Mouse (Mus musculus) left cerebral cortex, adult 8-10 months (tissue): ENCODE measurements at regions not wholly inside any gene's neighbourhood (a gene's known extent, or its start where the extent isn't known, plus 50 kb on each side); places are given as distances from the start of the nearest gene placed in this dataset.
A peak's percentile ranks its signal among the peaks of the same experiment; 100 is the strongest.
"Not testable (repeated sequence)": the region's sequence is repeated elsewhere in the genome, so short reads cannot be mapped to it uniquely, and the experiment has no call there.

Experiments used
- DNase-seq, 2 experiments: peaks; one replicate each; pipeline ENCODE4 v3.0.0; 2022; ENCODE audit warnings: low spot score in 2 of 2

DNA sequence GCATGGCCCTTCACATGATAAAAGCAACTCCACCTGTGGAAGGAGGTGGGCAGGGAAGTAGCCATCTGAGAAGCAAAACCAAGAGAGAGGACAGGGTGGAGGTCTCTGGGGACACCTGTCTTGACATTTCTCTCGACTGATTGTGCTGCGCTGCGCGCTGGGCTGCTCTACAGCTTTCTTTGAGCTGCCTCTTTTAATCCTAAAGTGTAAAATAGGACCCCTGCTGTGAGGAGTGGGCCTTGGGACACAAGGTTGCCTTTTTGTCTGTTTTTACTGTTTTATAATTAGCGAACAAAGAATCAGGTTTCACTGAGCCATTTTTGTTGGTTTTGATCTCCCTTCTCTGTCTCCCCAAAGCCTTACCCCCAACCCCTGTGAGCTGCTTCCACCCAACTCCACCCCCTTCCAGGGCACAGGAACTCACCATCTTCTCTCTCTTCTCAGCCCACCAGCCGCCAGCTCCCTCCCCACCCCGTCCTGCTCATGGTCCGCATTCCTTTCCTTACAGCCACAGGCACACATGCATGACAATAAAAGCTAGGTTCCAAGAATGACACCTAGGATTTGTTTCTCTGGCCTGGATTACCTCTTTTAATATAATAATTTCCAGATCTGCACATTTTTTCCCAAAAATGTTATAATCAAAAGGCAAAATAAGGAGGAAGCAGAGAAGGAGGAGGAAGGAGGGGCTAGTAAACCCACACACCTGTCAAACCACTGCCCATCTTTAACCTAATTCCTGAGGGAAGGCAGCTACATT is 57.3 kb downstream of the Cbln4 start:
- no peak for DNase-seq

DNA sequence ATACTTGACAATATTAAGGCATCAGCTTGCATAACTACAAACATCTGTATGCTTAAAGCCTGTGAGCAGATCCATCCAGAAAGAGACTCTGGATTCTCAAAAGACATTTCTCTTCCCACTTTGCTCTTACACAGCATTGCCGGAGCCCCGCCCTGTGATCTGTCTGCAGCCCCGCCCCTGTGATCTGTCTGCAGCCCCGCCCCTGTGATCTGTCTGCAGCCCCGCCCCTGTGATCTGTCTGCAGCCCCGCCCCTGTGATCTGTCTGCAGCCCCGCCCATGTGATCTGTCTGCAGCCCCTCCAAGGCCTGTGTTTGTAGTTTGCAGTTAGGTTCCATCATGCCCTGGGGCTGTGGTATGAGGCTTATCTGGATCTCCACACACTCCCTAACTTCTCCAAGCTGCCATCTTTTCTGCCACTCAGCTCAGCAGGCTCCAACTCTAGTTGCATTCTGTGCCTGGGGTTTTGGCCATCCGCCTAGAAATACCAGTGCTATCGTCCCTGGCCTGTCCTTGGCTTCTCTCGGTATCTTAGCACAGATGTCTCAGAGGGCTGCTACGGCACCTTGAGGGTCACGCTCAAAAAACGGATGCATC is 73.9 kb downstream of the Cbln4 start:
- DNase-seq = no peak

DNA sequence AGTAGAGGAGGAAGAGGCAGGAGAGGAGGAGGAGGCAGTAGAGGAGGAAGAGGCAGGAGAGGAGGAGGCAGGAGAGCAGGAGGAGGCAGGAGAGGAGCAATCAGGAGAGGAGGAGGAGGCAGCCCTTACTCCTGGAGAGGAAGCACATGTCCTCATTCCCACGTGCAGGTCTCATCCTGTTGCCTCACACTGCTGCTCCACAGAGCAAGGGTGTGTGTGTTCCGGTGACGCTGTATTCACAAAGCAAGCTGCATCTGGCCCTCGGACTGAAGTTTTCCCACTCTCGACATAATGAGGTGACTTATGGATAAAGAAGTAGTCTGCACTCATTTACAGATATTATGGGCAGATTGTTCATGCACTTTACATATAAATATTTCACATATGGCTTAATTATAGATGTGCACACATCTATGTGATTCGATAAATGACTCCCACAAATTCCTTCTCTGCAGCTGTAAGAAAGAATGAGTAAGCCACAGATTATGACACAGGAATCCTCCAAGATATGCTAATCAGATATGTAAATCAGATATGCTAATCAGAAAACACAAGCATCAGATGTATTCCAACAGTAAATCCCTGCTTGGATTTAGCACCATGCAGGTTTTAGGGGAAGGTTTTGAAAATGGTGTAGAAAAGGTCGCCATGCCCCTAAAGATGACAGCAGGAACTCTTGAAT is 96.6 kb downstream of the Cbln4 start:
- peak in 1 of 2 experiments; percentile 18 for DNase-seq

DNA sequence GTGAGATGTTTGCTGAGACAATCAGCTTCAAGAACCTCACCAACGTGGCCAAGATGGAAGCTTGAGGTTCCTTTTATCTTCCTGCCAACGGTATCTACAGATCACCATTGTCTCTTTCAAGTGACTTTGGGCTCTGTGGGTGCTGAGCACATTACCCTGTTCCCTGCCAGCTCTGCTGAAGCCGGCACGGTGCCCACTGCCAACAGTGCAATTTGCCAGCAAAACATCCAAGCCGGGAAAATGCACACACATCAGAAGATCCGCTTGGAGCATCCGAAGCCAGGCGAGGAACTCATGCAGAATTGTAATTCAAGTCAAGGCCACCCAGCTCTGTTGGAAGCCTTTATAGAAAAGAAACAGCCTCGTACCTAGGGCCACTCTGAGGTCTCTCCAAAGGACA is 100.6 kb downstream of the Cbln4 start:
- no peak for DNase-seq

DNA sequence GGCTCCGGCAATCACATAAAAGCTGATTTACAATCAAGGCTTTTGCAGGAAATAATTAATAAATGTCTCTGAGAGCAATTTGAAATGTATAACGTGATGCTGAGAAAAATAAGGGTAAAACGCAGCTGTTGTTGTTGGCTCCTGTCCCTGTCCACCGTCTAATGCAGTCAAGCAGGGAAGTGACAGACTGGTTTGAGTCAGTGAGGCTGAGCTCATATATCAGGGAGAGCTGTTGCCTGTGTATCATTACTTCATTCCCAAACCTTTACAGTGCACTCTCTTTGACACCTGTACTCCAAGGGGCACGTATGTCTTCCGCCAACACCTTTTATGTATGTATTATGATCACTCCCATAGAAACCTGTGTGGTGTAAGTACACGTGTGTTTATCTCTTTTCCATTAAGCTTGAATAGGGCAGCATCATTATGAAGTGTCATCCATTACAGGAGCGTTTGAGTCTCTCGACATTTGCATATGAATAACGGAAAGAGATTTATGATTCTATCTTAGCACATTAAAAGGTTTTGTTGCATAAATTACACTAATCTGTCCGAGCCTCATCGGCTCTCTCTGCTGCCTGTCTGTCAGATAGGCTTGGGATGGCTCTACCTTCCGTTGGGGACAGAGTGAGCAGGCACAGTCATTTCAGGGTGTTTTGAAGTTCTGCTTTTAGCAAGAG is 107.5 kb downstream of the Cbln4 start:
- no peak for DNase-seq

DNA sequence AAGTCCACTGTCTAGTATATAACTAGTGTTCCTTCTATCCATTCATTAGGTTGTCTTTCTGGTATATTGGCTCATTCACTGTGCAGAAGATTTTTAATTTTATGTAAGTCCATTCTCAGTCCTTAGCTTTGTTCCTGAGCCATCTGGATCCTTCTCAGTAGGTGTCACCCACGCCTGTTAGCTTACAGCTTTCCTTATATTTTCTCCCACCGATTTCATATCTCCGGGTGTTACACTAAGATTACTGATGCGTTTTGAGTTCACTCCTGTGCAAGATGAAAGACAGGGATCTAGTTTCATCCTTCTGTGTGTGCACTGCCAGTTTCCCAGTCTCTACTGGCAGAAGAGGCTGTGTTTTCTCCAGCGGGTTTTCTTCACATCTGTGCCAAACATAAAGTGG is 122.3 kb downstream of the Cbln4 start:
- peak in 1 of 2 experiments; percentile 21 for DNase-seq

DNA sequence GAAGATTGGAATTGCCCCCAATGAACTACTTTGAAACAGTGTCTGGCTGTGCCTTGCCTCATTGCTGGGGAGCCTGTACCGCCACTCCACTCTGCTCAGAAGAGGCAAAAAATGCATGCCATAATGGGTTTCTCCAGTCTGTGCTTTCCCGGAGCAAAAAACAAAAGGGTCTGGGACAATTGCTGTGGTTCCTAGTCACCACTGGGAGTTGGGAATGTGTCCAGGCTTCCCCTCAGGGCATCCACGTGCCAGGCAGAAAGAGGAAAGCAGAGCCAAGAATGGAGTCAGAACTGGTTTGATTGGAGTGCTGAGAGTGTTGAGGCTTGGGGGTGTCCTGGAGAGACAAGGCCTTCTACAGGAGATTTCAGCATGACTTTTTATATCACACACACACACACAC is 156.0 kb downstream of the Cbln4 start:
- DNase-seq = no peak

DNA sequence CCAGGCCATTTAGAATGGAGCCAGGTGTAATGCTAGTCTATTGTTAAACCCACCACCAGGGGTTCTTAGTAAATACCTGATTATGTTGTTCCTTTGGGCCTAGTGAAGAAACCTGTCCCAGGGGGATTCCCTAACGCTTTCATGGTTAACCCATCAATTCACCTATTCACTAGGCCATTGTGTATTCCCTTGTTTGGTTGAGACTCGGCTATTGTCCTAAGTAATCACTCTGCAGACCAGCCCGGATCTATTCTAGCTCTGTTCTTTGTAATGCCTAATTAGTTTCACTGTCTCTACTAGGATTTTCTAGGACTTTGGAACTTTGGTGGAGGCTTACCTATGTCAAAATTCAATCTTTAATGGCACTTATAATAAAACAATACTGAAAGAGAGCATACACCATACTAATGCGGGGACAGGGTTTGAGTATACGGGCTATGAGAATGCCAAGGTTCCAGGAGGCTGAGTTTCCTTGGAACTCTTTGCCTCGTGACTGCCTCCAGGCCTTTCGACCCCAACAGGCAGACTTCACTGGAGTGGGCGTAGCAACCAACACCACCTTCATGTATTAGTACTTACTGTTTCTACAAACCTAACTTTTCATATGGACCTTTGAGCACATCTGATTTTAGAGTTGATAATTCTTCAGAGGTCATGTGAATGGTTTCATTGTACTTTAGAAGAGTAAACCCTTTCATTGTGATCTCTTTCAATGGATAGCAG is 163.9 kb downstream of the Cbln4 start:
- not testable (repeated sequence) for DNase-seq

DNA sequence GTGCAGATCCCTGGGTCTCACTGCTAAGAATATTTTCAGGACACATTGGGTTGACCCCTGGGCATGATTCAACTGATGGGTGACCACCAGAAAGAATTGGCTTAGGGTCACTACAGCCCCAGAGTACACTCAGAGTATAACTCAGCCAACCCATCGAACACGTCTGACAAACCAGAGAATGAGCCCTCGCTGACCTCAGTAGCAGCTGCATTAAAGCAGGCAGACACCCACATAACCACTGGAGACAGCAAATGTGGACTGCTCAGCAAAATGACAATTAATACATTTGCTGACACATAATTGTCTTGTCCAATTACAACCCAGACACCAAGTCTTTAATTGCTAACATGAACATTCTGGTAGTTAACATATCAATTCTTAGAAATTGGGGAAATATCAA is 175.7 kb downstream of the Cbln4 start:
- no peak for DNase-seq

DNA sequence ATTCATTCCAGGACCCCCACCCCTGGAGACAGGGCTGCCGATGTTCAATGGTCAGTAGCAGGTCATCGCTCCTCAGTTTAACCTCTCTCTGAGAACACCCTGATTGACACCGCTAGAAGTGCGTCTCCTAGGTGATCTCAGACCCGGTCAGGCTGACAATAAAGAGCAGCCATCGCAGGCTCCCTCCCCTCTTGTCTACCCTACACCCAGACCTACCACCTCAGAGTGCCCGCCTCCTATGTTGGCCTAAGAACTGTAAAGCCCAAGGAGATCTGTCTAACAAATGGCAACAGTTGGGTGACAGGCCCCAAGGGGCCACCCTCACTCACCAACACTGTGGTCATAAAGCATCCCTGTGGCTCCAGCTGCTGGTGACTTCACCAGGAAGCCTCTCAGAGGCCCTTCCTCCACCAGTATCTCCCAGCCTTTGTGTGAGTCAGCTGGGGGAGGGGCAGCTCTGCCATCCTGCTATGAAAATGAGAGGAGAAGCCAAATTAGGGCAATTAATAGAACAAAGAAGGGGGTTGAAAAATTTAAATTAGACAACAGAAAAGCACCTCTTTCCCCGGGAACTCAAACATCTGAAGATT is 178.8 kb downstream of the Cbln4 start:
- DNase-seq = no peak

DNA sequence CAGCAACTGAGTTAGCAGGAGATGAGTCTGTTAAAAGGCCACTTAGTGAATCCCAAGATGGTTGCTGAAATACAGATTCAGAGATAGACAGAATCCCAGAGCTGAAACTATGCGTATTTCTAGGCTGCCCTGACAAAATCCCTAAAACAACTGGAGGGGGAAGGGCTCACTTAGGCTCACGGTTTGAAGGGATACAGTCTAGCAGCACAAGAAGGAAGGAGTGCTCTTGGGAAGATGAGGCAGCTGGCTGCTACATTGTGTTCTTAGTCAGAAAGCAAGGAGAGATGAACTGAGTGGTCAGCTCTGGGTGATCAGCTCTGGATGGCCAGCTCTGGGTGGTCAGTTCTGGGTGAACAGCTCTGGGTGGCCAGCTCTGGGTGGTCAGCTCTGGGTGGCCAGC is 180.6 kb downstream of the Cbln4 start:
- DNase-seq = no peak

DNA sequence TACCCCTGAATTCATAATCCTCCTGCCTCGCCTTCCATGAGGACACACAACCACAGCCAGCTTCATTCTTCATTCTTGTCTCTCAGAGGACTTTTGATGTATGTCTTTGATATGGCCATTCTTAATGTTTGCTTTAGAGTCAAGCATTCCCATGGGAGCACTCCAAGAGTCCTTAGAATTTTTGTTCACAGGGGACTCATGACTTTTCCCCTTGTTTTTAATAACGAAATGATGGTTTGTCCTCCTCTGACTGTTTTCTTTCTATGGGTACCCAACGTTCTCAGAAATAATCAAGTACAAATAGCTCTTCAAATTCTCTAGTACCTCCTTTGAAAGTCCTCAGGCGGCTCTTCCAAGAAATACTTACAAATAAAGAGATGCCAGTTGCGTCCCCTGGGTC is 184.4 kb downstream of the Cbln4 start:
- DNase-seq = no peak

DNA sequence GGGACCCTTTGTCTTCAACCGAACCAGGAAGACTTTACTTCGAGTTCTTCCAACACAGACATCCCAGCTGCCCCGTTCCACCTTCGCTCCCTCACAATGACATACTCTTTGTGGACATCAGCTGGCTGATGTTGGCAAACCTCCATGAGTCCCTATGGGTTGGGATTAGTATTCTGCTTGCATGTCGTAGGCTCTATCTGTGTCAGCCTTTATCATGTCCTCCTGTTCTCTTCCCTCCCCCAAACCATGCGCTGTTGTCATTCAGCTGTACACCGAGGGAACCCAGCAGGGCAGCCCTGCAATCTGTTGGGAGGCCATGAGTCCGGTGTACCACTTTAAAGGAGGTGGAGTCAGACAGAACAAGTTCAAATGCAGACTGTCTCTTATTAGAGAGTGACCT is 186.8 kb downstream of the Cbln4 start:
- no peak for DNase-seq

DNA sequence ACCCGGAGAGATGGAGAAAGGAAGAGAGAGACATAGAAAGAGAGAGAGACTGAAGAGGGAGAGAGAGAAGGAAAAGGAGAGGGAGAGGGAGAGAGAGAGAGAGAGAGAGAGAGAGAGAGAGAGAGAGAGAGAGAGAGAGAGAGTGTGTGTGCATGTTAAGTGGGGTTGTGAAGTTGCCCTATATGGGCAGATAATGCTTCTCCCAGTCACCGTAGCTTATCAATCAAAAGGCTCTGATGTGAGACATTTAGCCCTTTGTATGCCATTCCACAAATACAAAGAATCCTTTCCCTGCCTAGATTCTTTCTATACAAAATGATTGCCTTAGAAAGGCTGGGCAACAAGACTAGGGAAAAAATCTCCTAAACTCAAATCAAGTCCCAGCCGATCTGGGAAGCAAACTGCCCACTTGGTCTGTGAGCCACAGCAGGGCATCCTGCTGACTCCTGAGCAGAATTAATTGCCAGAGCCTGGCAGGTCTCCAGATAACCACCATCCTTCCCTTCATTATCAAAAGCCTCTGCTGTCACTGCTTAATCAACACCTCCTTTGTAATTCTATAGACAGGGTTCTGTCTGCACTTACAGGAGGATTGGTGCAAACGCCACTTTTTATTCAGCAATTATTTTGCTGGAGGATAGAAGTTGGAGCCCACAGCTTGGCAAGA is 196.3 kb downstream of the Cbln4 start:
- DNase-seq = no peak

DNA sequence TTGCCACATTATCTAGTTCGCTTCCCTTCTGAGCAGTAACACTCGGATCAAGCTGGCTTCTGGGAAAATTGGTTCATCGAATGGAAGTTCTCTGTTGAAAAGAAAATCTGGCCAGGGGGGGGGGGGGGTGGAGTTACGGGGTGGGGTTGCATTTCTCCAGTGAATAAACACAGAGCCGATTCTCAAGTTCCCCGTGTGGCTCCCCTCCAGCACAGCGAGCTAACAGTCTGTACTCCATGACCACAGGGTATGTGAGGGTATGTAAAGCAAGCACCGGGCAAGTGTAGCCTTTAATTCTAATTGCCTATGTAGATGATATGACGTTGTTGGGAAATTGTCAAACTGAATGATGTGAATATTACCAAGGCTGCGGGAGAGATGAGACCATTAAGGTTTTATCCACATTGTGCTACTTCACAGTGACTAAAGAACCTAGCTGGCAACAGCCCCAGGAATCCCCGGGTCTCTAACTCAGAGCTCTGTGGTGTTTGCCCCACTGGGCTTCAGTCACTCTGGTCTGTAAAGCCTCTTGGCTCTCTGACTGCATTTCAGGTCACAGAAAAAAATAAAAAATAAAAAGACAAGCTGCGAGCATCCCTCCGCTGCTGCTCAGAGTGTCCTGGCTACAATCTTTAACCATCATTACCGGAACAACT is 203.1 kb downstream of the Cbln4 start:
- no peak for DNase-seq

DNA sequence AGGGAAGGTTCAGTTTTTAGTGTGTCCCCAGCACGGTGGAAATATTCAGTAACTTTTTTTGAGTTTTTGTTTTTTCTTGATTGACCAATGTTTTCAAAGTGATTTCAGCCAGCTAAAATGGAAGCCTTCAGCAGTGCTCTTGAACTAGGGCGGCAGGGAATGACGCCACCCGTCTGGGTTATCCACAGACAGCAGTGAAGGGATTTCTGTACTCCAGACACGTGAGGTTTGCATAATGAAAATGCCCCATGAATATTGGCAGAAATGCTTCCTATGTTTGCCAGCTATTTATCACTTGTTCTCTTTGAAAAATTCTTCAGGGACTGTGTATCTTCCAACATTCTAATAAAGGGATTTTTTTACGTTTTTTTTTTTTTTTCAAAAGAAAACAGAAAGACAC is 221.1 kb downstream of the Cbln4 start:
- no peak for DNase-seq

DNA sequence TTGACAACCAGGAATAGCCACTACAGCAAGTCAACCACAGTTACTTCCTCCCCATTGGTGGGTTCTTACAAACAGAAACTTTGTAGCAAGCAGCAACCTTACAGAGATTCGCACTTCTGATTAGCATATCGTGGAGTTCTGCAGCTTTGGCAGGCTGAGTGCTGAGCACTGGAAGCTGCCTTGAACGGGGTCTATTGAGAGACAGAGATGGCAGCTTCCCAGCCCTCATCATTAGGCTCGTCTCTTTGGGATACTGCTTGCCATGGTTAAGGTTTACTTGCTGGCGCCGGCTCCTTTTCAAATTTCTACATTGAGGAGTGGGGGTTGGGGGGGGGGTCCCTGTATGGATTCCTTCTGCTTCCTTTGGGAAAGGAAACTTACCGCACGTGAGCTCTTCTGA is 224.8 kb downstream of the Cbln4 start:
- no peak for DNase-seq

DNA sequence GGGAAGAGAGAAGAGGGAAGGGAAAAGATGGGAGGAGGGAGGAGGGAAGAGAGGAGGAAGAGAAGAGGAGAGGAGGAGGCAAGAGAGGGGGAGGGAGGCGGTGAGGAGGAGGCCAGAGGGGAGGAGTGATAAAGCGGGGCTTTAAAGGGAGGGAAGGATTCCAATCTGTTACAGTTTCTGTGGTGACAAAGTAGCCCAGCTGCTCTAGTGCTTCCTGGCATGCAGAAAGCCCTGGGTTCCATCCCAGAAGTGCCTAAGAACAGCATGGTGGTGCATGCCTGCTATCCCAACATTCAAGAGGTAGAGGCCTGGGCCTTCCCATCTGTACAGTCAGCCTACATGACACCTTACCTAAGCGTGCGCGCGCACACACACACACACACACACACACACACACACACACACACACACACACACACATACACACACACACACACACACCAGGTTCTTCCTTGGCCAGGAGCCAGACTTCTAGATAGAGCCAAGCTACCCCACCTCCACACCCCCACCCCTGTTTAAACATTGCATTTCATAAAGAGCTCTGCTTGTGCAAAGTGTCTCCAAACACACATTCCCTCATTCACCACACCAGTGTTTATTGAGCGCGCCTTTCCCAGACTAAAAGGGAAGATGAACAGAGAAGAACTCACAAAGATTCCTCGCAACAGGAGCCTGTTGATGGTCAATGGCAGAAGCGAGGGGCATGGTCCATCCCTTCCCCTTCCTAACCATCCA is 226.4 kb downstream of the Cbln4 start:
- peak in 1 of 2 experiments; percentile 36 for DNase-seq

DNA sequence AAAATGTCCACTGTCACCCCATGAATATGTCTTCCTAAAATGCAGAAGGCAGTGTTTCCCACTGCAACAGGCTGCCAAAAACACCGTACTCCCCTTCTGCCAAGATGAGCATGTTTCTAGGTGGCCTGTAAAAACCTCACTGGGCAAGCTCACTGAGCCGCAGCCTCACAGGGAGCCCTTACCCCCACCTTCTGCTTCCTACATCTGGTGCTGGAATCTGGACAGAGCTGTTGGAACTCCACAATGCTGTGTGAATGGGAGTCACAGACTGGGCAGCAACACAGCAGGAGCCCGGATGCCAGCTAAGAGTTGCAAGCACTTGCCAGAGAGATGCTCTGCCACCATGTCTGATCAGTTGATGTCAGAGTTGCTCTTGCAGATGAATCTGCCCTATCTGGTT is 230.6 kb downstream of the Cbln4 start:
- DNase-seq = no peak
